Mouse (Mus musculus): ENCODE measurements around the gene Gm21974. TPM values are rescaled to one million over a fixed set of nuclear protein-coding genes. Genes with fewer than 3 reads are reported as not detected.

Gene Gm21974
- polyA plus RNA-seq, 1 experiment from 2014 or later = not detected

- Histone ChIP-seq H3K4me3 (ENCODE audit: low read depth, low read length) (peak overlapping the region; percentile 12; the same call in 1 of the 2 replicates), H3K27ac (ENCODE audit: low read length) (peak overlapping the region; percentile 69), H3K4me1 (ENCODE audit: control insufficient read depth, low read depth, low read length) (peaks cover 25% of the 10 kb centered on the region), H3K36me3 (ENCODE audit: control insufficient read depth, insufficient read depth) (no peaks in the 10 kb centered on the region), H3K4me2 (ENCODE audit: low read depth, low read length) (peak overlapping the region; percentile 37), H3K27me3 (ENCODE audit: control insufficient read depth, insufficient read depth, low read depth, low read length) (no peaks in the 10 kb centered on the region), H3K9ac (ENCODE audit: low read depth, low read length) (no peak overlapping the region), H3K9me3 (replicated peaks; ENCODE audit: control insufficient read depth, low read length) (no peaks in the 10 kb centered on the region)
- peak; percentile 33 for ATAC-seq (ENCODE audit: low read depth)
- WGBS (ENCODE audit: insufficient replicate concordance) = 57% methylated on average over 13 of the region's 13 CpGs
Observed at GRCm38 (mm10) chr7:127931351-127932135, 36.3 kb upstream of the Gm21974 start.

- Histone ChIP-seq H3K9ac (ENCODE audit: low read depth, low read length) (no peak overlapping the region), H3K27me3 (ENCODE audit: control insufficient read depth, insufficient read depth, low read depth, low read length) (no peaks in the 10 kb centered on the region), H3K4me1 (ENCODE audit: control insufficient read depth, low read depth, low read length) (peaks cover 19% of the 10 kb centered on the region), H3K36me3 (ENCODE audit: control insufficient read depth, insufficient read depth) (no peaks in the 10 kb centered on the region), H3K4me3 (ENCODE audit: low read depth, low read length) (no peak overlapping the region), H3K9me3 (replicated peaks; ENCODE audit: control insufficient read depth, low read length) (no peaks in the 10 kb centered on the region), H3K4me2 (ENCODE audit: low read depth, low read length) (no peak overlapping the region; the same call in 1 of the 2 replicates), H3K27ac (ENCODE audit: low read length) (no peak overlapping the region)
- 65% methylated on average over 5 of the region's 5 CpGs for WGBS (ENCODE audit: insufficient replicate concordance)
- no peak for ATAC-seq (ENCODE audit: low read depth)
Observed at GRCm38 (mm10) chr7:127930636-127931035, 35.4 kb upstream of the Gm21974 start.

- no peaks in the 10 kb centered on the region for H3K36me3 ChIP-seq (ENCODE audit: control insufficient read depth, insufficient read depth)
- ATAC-seq (ENCODE audit: low read depth) = peak; percentile 58
- peak within 1 kb of the TSS; percentile 23; the same call in 1 of the 2 replicates for H3K9ac ChIP-seq (ENCODE audit: low read depth, low read length)
- H3K4me2 ChIP-seq (ENCODE audit: low read depth, low read length) = peak within 1 kb of the TSS; percentile 33
- H3K4me3 ChIP-seq (ENCODE audit: low read depth, low read length) = peak within 1 kb of the TSS; percentile 43
- peaks cover 17% of the 10 kb centered on the region for H3K4me1 ChIP-seq (ENCODE audit: control insufficient read depth, low read depth, low read length)
- no peak within 1 kb of the TSS for H3K27ac ChIP-seq (ENCODE audit: low read length)
- no peaks in the 10 kb centered on the region for H3K27me3 ChIP-seq (ENCODE audit: control insufficient read depth, insufficient read depth, low read depth, low read length)
- 41% methylated on average over 6 of the region's 6 CpGs for WGBS (ENCODE audit: insufficient replicate concordance)
- no peaks in the 10 kb centered on the region for H3K9me3 ChIP-seq (replicated peaks; ENCODE audit: control insufficient read depth, low read length)
Observed at GRCm38 (mm10) chr7:127929923-127930322, 34.7 kb upstream of the Gm21974 start, which contains the start of gene Prss8. Gene Prss8 (minus strand): TSS chr7:127930104.

DNA sequence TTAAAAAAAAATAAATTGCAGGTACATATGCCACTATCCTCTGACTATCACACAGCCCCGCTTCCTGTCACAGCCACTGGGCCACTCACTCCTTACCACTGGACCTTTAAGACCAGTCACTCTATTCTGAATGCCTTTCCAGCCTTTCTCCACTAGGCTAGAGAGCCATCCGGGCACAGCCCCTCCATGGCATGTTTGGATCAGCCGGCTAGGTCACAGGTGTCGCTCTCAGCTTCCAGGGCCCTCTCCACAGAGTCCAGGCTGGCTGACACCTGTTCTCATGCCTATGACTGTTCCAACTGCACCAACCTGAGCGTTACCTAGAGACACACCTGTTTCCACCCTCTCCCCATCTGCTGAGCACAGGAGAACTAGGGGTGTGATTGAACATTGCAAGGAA lies 33.3 kb upstream of the Gm21974 start:
- Histone ChIP-seq H3K4me2 (ENCODE audit: low read depth, low read length) (peak overlapping the region; percentile 33), H3K4me3 (ENCODE audit: low read depth, low read length) (peak overlapping the region; percentile 43), H3K9ac (ENCODE audit: low read depth, low read length) (no peak overlapping the region), H3K27me3 (ENCODE audit: control insufficient read depth, insufficient read depth, low read depth, low read length) (no peaks in the 10 kb centered on the region), H3K36me3 (ENCODE audit: control insufficient read depth, insufficient read depth) (no peaks in the 10 kb centered on the region), H3K4me1 (ENCODE audit: control insufficient read depth, low read depth, low read length) (peaks cover 13% of the 10 kb centered on the region), H3K9me3 (replicated peaks; ENCODE audit: control insufficient read depth, low read length) (no peaks in the 10 kb centered on the region), H3K27ac (ENCODE audit: low read length) (no peak overlapping the region)
- no peak for ATAC-seq (ENCODE audit: low read depth)
- WGBS (ENCODE audit: insufficient replicate concordance) = 56% methylated on average over 5 of the region's 5 CpGs

DNA sequence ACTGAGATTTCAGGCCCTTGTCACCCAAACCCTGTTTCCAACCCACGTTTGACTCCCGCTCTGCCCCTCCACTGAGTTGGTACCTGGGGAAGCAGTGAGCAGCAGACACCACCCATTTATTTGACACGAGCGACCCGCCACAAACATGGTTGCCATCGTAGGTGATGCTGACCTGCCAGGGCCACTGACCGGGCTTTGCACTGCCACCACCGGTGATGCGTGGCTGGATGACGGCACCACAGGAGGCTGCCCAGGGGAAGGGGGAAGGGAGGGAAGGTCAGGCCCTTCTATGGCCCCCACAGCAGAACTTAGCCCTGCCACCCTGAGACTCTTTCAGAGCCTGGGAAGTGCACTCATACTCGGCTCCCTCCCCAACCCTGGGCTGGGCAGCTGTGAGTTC lies 32.5 kb upstream of the Gm21974 start:
- Histone ChIP-seq H3K4me1 (ENCODE audit: control insufficient read depth, low read depth, low read length) (peaks cover 14% of the 10 kb centered on the region), H3K36me3 (ENCODE audit: control insufficient read depth, insufficient read depth) (no peaks in the 10 kb centered on the region), H3K9me3 (replicated peaks; ENCODE audit: control insufficient read depth, low read length) (no peaks in the 10 kb centered on the region), H3K9ac (ENCODE audit: low read depth, low read length) (no peak overlapping the region), H3K27ac (ENCODE audit: low read length) (no peak overlapping the region), H3K4me2 (ENCODE audit: low read depth, low read length) (no peak overlapping the region), H3K27me3 (ENCODE audit: control insufficient read depth, insufficient read depth, low read depth, low read length) (no peaks in the 10 kb centered on the region), H3K4me3 (ENCODE audit: low read depth, low read length) (no peak overlapping the region)
- ATAC-seq (ENCODE audit: low read depth) = no peak
- WGBS (ENCODE audit: insufficient replicate concordance) = 77% methylated on average over 11 of the region's 11 CpGs

DNA sequence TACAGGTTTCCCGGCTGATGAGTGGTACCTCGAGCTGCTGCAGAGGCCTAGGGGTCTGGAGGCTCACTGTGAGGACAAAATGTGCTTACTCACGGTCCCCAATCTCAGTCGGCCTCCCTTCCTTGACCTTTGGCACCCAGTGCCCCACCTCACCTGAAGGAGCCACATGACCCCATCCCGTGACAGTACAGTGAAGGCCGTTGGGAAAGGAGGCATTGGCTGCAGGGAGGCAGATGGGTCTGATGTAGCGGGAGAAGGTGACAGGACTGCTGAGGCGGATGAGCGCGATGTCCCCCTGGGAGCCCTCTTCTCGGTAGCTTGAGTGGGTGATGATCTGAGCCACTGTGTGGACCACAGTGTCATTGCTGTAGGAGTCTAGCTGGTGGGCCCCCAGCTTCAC lies 31.6 kb upstream of the Gm21974 start:
- ATAC-seq (ENCODE audit: low read depth) = no peak
- Histone ChIP-seq H3K9me3 (replicated peaks; ENCODE audit: control insufficient read depth, low read length) (no peaks in the 10 kb centered on the region), H3K4me2 (ENCODE audit: low read depth, low read length) (no peak overlapping the region), H3K36me3 (ENCODE audit: control insufficient read depth, insufficient read depth) (no peaks in the 10 kb centered on the region), H3K4me3 (ENCODE audit: low read depth, low read length) (no peak overlapping the region), H3K27me3 (ENCODE audit: control insufficient read depth, insufficient read depth, low read depth, low read length) (no peaks in the 10 kb centered on the region), H3K9ac (ENCODE audit: low read depth, low read length) (no peak overlapping the region), H3K4me1 (ENCODE audit: control insufficient read depth, low read depth, low read length) (peaks cover 12% of the 10 kb centered on the region), H3K27ac (ENCODE audit: low read length) (no peak overlapping the region)
- WGBS (ENCODE audit: insufficient replicate concordance) = 77% methylated on average over 11 of the region's 11 CpGs

DNA sequence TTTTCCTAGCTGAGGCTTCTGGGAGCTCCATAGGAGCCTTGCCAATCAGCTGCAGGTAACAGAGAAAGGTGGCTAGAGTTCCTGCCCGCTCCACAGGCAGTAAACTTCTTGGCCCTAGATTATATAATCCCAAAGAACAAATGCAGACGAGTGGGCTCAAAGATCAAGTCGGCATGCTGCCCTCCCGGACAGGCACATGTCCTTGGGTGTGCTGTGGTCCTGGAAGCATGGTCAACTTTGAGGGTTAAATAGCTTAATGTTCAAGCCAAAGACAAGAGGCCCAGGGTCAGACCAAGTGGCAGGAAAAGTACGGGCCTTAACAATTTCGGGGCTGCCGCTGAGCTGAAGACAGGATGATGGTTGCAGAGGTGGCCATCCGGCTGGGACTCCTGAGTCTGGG lies 30.8 kb upstream of the Gm21974 start:
- WGBS (ENCODE audit: insufficient replicate concordance) = 81% methylated on average over 8 of the region's 8 CpGs
- Histone ChIP-seq H3K9me3 (replicated peaks; ENCODE audit: control insufficient read depth, low read length) (no peaks in the 10 kb centered on the region), H3K4me2 (ENCODE audit: low read depth, low read length) (no peak overlapping the region), H3K36me3 (ENCODE audit: control insufficient read depth, insufficient read depth) (no peaks in the 10 kb centered on the region), H3K4me1 (ENCODE audit: control insufficient read depth, low read depth, low read length) (peaks cover 9% of the 10 kb centered on the region), H3K27me3 (ENCODE audit: control insufficient read depth, insufficient read depth, low read depth, low read length) (no peaks in the 10 kb centered on the region), H3K4me3 (ENCODE audit: low read depth, low read length) (no peak overlapping the region), H3K27ac (ENCODE audit: low read length) (no peak overlapping the region), H3K9ac (ENCODE audit: low read depth, low read length) (no peak overlapping the region)
- ATAC-seq (ENCODE audit: low read depth) = no peak

GRCm38 (mm10) chr7:127925252-127925651 lies 30.0 kb upstream of the Gm21974 start:
- Histone ChIP-seq H3K9ac (ENCODE audit: low read depth, low read length) (no peak overlapping the region), H3K4me2 (ENCODE audit: low read depth, low read length) (no peak overlapping the region), H3K27me3 (ENCODE audit: control insufficient read depth, insufficient read depth, low read depth, low read length) (no peaks in the 10 kb centered on the region), H3K4me1 (ENCODE audit: control insufficient read depth, low read depth, low read length) (peaks cover 7% of the 10 kb centered on the region), H3K4me3 (ENCODE audit: low read depth, low read length) (no peak overlapping the region), H3K36me3 (ENCODE audit: control insufficient read depth, insufficient read depth) (no peaks in the 10 kb centered on the region), H3K27ac (ENCODE audit: low read length) (no peak overlapping the region), H3K9me3 (replicated peaks; ENCODE audit: control insufficient read depth, low read length) (no peaks in the 10 kb centered on the region)
- no peak for ATAC-seq (ENCODE audit: low read depth)
- WGBS (ENCODE audit: insufficient replicate concordance) = 79% methylated on average over 5 of the region's 5 CpGs

DNA sequence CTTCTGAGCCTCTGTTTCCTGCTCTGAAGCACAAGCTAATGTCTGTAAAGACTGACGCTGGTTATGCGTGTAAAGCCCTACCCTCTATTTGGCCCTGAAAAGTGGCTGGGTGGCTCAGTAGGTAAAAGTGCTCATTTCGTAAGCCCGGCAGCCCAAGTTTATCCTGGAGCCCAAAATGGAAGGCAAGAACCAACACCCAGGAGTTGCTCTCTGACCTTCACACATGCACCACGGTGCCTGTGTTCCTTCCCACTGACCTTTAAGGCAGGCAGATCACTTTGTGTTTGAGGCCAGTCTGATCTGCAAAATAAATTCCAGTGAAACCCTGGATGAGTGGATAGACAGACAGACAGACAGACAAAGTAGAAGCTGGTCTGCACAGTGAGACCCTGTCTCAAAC lies 28.5 kb upstream of the Gm21974 start:
- peaks cover 4% of the 10 kb centered on the region for H3K4me1 ChIP-seq (ENCODE audit: control insufficient read depth, low read depth, low read length)
- WGBS (ENCODE audit: insufficient replicate concordance) = 77% methylated on average over 5 of the region's 5 CpGs
- H3K4me2 ChIP-seq (ENCODE audit: low read depth, low read length) = no peak overlapping the region
- H3K27me3 ChIP-seq (ENCODE audit: control insufficient read depth, insufficient read depth, low read depth, low read length) = no peaks in the 10 kb centered on the region
- no peak overlapping the region for H3K9ac ChIP-seq (ENCODE audit: low read depth, low read length)
- no peak for ATAC-seq (ENCODE audit: low read depth)
- no peaks in the 10 kb centered on the region for H3K9me3 ChIP-seq (replicated peaks; ENCODE audit: control insufficient read depth, low read length)
- no peak overlapping the region for H3K4me3 ChIP-seq (ENCODE audit: low read depth, low read length)
- no peak overlapping the region for H3K27ac ChIP-seq (ENCODE audit: low read length)
- H3K36me3 ChIP-seq (ENCODE audit: control insufficient read depth, insufficient read depth) = no peaks in the 10 kb centered on the region

Data from liver, embryonic 16.5 days (tissue).